Mouse (Mus musculus) myocyte (in vitro differentiated cells): ENCODE measurements around the gene Aplp2. TPM values are rescaled to one million over a fixed set of nuclear protein-coding genes. Genes with fewer than 3 reads are reported as not detected.
"Not testable (repeated sequence)": the region's sequence is repeated elsewhere in the genome, so short reads cannot be mapped to it uniquely, and the experiment has no call there.

Experiments used
- H3K27me3 ChIP-seq: one replicate; pipeline ENCODE4 v1.6.1; 2011; ENCODE audit not compliant: control insufficient read depth, insufficient read depth, insufficient read length
- H3K36me3 ChIP-seq: one replicate; pipeline ENCODE4 v1.6.1; 2011; ENCODE audit not compliant: control insufficient read depth, insufficient read depth
- H3K4me2 ChIP-seq: one replicate; pipeline ENCODE4 v1.6.1; 2011; ENCODE audit warnings: low read depth, control low read depth
- H3K4me3 ChIP-seq: one replicate; pipeline ENCODE4 v1.5.1; 2011; ENCODE audit warnings: mild to moderate bottlenecking, control low read depth, moderate library complexity
- H3K79me2 ChIP-seq: one replicate; pipeline ENCODE4 v1.6.1; 2011; ENCODE audit not compliant: control insufficient read depth, insufficient read depth
- H3ac ChIP-seq: one replicate; pipeline ENCODE4 v1.6.1; 2011; ENCODE audit not compliant: control insufficient read depth, insufficient read length
- CEBPB ChIP-seq: IDR thresholded peaks from 2 replicates; pipeline ENCODE4 v1.6.1; 2011; ENCODE audit warnings: mild to moderate bottlenecking, moderate library complexity; ENCODE audit not compliant: poor library complexity, insufficient read depth, severe bottlenecking
- E2F4 ChIP-seq: IDR thresholded peaks from one replicate; pipeline ENCODE4 v1.6.1; 2011; ENCODE audit warnings: mild to moderate bottlenecking, control low read depth, moderate library complexity; ENCODE audit not compliant: insufficient read depth
- MAX ChIP-seq: IDR thresholded peaks from one replicate; pipeline ENCODE4 v1.6.1; 2011; ENCODE audit warnings: low read depth, mild to moderate bottlenecking, control low read depth
- MYOD1 ChIP-seq, 3 experiments: IDR thresholded peaks; one replicate each; pipeline ENCODE4 v1.6.1; 2011; ENCODE audit warnings: control low read depth in 2 of 3, low read depth in 2 of 3, mild to moderate bottlenecking in 2 of 3, moderate library complexity in 1 of 3; ENCODE audit not compliant: insufficient read length in 2 of 3, control insufficient read depth in 1 of 3
- MYOG ChIP-seq, 3 experiments: IDR thresholded peaks; one replicate each; pipeline ENCODE4 v1.6.1; 2011; ENCODE audit warnings: control low read depth in 2 of 3, low read depth in 2 of 3, mild to moderate bottlenecking in 2 of 3; ENCODE audit not compliant: insufficient read length in 2 of 3, control insufficient read depth in 1 of 3, insufficient read depth in 1 of 3
- POLR2A ChIP-seq: IDR thresholded peaks from one replicate; pipeline ENCODE4 v1.6.1; 2011; ENCODE audit warnings: low read depth, mild to moderate bottlenecking, control low read depth, moderate library complexity; ENCODE audit not compliant: insufficient read length
- POLR2AphosphoS2 ChIP-seq: IDR thresholded peaks from one replicate; pipeline ENCODE4 v1.6.1; 2011; ENCODE audit warnings: low read depth, control low read depth; ENCODE audit not compliant: insufficient read length
- REST ChIP-seq: IDR thresholded peaks from one replicate; pipeline ENCODE4 v1.6.1; 2011; ENCODE audit warnings: mild to moderate bottlenecking, control low read depth, moderate library complexity; ENCODE audit not compliant: insufficient read depth, insufficient read length
- SRF ChIP-seq: IDR thresholded peaks from one replicate; pipeline ENCODE4 v1.6.1; 2011; ENCODE audit warnings: low read depth; ENCODE audit not compliant: control insufficient read depth, insufficient read length
- TCF12 ChIP-seq: IDR thresholded peaks from one replicate; pipeline ENCODE4 v1.6.1; 2011; ENCODE audit warnings: mild to moderate bottlenecking, control low read depth; ENCODE audit not compliant: poor library complexity, insufficient read depth, severe bottlenecking
- TCF3 ChIP-seq: IDR thresholded peaks from one replicate; pipeline ENCODE4 v1.6.1; 2011; ENCODE audit warnings: low read depth, control low read depth; ENCODE audit not compliant: insufficient read length
- USF1 ChIP-seq: IDR thresholded peaks from one replicate; pipeline ENCODE4 v1.6.1; 2011; ENCODE audit warnings: low read depth, mild to moderate bottlenecking, control low read depth, moderate library complexity
- polyA plus RNA-seq: library from polyadenylated mRNA; unstranded; fragments of >200 nt; fragmentation: generic; extraction: Trizol; gene quantifications from one replicate; pipeline ENCODE4 v1.2.1, GENCODE M21; 2012; ENCODE audit warnings: missing spikeins

Aplp2 gene
- polyA plus RNA-seq, 1 experiment, result 65.7 TPM

DNA sequence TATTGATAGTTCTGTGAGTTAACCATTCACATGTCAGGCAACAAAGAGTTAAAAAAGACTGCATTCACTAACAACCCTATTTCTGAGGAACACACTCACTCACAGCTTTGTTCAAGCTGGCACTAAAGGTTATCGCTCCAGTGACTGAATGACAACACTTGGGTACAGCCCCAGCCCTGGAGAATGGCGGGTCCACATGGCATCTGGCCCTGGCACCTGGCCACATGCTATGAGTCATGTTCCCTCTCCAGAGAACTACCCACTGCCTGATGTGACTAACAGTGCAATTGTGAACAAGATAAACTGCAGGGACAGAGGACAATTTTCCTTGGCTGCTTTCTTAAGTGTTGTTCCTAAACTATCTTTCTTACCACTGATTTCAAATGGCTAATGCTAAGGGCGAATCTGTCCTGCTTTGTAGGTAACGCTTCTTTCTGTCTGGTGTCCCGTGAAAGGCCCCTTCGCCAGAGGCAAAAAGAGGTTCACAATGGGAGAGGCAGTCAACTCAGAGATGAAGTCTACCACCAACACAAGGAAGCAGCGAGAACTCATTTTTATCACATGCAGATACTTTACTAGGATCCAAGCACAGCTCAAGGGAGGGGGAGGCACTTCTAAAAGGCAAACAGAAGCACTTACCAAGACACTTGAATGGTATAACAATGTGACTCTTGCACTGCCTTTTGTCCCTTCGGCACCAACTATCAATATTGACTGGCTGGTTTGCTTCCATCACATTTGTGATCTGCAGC is 35.1 kb downstream of the Aplp2 start:
- Histone ChIP-seq H3K4me2 (peak overlapping the region; percentile 53), H3ac (no peak overlapping the region), H3K36me3 (no peaks in the 10 kb centered on the region), H3K79me2 (no peaks in the 10 kb centered on the region), H3K4me3 (no peak overlapping the region), H3K27me3 (no peaks in the 10 kb centered on the region)
- no peak for TF ChIP-seq POLR2AphosphoS2
- no peak for TF ChIP-seq POLR2A
- TF ChIP-seq MYOD1 (IDR thresholded peaks at IDR 0.05; ENCODE audit: control insufficient read depth in 1 of 3, insufficient read length in 2 of 3, low read depth in 2 of 3), result peak in 2 of 3 experiments; percentile 44 to 62
- TF ChIP-seq REST, result no peak
- TF ChIP-seq CEBPB, result no peak
- no peak for TF ChIP-seq E2F4

DNA sequence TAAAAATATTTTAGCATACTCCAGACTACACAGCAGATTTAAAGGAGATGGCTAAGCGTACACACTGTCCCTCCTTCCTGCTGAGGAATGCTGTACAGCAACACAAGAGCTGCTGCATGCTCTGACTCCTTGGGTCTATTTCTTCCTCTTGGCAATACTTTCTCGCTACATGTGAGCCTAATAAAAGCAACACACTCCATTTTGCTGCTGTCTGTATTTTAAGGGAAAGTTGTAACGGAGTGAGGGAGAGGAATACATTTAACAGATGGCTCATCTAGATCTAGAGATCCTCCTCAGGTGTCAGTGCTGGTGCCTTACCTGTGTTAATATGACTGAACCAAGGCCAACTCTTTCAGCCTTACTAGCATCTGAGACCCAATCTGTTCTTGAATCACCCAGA is 35.6 kb downstream of the Aplp2 start:
- Histone ChIP-seq H3K4me3 (no peak overlapping the region), H3K4me2 (peak overlapping the region; percentile 53), H3K36me3 (no peaks in the 10 kb centered on the region), H3K27me3 (no peaks in the 10 kb centered on the region), H3ac (no peak overlapping the region), H3K79me2 (no peaks in the 10 kb centered on the region)
- TF ChIP-seq MAX, result no peak
- TF ChIP-seq CEBPB, result no peak
- TF ChIP-seq MYOD1 (IDR thresholded peaks at IDR 0.05; ENCODE audit: control insufficient read depth in 1 of 3, insufficient read length in 2 of 3, low read depth in 2 of 3), result no peak
- no peak for TF ChIP-seq TCF3
- TF ChIP-seq TCF12, result no peak
- no peak for TF ChIP-seq USF1
- no peak for TF ChIP-seq SRF
- TF ChIP-seq REST, result no peak
- no peak for TF ChIP-seq E2F4

DNA sequence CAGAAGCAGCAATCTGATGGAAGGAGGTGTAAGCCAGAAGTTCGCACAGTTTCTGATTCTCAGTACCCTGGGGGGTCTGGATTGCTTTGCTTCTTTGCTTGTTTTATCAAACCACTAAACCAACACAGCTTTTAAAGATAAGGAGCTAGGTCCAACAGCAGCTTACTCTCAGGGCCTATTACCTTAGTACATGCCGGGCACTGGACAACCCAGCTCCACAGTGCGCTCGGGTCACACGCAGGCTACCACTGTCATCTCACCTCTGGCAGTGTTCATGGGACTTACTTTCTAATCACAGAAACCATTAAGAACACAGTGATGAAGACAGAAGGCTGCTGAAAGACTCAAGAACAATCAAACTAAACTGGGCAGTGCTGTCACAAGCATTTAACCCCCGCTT is 36.3 kb downstream of the Aplp2 start:
- no peak overlapping the region for H3ac ChIP-seq
- H3K36me3 ChIP-seq, result no peaks in the 10 kb centered on the region
- no peak overlapping the region for H3K4me3 ChIP-seq
- H3K27me3 ChIP-seq, result no peaks in the 10 kb centered on the region
- H3K4me2 ChIP-seq, result no peak overlapping the region
- TF ChIP-seq TCF3, result no peak
- no peak for TF ChIP-seq MYOD1 (IDR thresholded peaks at IDR 0.05; ENCODE audit: control insufficient read depth in 1 of 3, insufficient read length in 2 of 3, low read depth in 2 of 3)
- no peak for TF ChIP-seq MAX
- TF ChIP-seq POLR2AphosphoS2, result no peak
- no peak for TF ChIP-seq E2F4
- TF ChIP-seq REST, result no peak
- no peaks in the 10 kb centered on the region for H3K79me2 ChIP-seq

DNA sequence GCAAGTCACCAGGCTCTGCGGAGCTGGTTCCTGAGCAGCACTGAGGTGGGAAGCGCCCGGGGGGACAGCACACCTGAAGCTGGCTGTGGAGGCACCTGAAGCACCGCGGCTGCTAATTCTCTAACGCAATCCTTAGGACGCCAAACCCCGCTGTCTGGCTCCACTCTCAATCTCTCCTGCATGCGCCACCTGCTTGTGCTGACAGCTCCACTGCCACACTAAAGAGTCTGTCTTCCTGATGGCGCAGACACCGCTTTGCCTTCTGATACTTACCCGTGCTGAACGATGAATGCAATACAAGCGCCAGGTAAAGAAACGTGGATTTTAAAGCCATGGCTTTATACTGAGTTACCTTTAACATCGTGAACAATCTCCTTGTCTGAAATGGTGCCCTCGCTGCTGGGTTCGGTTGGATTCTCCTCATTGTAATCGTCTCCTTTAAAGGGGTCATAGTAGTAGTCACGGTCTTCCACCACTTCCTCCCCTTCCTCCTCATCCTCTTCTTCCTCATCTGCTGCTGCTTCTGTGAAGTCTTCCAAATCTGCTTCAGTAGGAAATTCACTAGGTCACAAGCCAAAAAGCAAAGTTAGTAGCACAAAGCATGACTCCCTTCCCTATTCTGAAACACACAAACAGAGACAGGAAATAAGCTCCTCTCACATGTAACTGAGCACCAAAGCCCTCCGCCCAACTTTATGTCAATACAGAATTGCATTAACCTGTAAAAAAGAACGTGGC is 43.1 kb downstream of the Aplp2 start:
- Histone ChIP-seq H3ac (no peak overlapping the region), H3K27me3 (no peaks in the 10 kb centered on the region), H3K4me2 (no peak overlapping the region), H3K4me3 (no peak overlapping the region), H3K79me2 (no peaks in the 10 kb centered on the region), H3K36me3 (peaks cover 4% of the 10 kb centered on the region)
- TF ChIP-seq MYOD1 (IDR thresholded peaks at IDR 0.05; ENCODE audit: control insufficient read depth in 1 of 3, insufficient read length in 2 of 3, low read depth in 2 of 3), result no peak
- TF ChIP-seq MAX, result no peak
- no peak for TF ChIP-seq CEBPB
- TF ChIP-seq TCF3, result no peak
- TF ChIP-seq REST, result no peak
- no peak for TF ChIP-seq POLR2A
- TF ChIP-seq MYOG (IDR thresholded peaks at IDR 0.05; ENCODE audit: control insufficient read depth in 1 of 3, insufficient read depth in 1 of 3, insufficient read length in 2 of 3, low read depth in 2 of 3), result no peak
- no peak for TF ChIP-seq TCF12
- no peak for TF ChIP-seq E2F4
- no peak for TF ChIP-seq SRF

DNA sequence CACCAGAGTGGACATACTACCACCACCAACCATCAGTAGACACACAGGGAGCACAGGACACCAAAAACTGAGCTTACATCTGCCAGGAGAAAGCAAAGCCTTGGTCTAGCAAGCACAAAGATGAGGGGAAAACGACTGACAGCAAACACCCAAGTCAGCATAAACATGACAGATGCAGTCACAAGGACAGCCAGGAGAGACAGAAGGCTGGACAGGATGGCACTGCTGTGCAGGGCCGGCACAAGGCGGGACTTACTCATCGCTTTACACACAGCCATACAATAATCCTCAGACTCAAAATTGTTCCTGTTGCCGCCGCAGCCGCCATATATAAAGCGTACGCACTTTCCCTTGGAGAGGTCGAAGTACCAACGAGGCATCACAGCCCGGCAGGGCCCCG is 44.3 kb downstream of the Aplp2 start:
- TF ChIP-seq REST, result no peak
- TF ChIP-seq POLR2AphosphoS2, result no peak
- TF ChIP-seq MYOD1 (IDR thresholded peaks at IDR 0.05; ENCODE audit: control insufficient read depth in 1 of 3, insufficient read length in 2 of 3, low read depth in 2 of 3), result no peak
- TF ChIP-seq E2F4, result no peak
- no peak for TF ChIP-seq CEBPB
- no peak for TF ChIP-seq TCF12
- TF ChIP-seq MYOG (IDR thresholded peaks at IDR 0.05; ENCODE audit: control insufficient read depth in 1 of 3, insufficient read depth in 1 of 3, insufficient read length in 2 of 3, low read depth in 2 of 3), result no peak
- TF ChIP-seq TCF3, result no peak
- TF ChIP-seq USF1, result no peak
- TF ChIP-seq SRF, result no peak
- TF ChIP-seq POLR2A, result no peak
- H3ac ChIP-seq, result no peak overlapping the region
- no peak overlapping the region for H3K4me2 ChIP-seq
- H3K79me2 ChIP-seq, result no peaks in the 10 kb centered on the region
- peaks cover 4% of the 10 kb centered on the region for H3K36me3 ChIP-seq
- H3K27me3 ChIP-seq, result no peaks in the 10 kb centered on the region
- no peak overlapping the region for H3K4me3 ChIP-seq

DNA sequence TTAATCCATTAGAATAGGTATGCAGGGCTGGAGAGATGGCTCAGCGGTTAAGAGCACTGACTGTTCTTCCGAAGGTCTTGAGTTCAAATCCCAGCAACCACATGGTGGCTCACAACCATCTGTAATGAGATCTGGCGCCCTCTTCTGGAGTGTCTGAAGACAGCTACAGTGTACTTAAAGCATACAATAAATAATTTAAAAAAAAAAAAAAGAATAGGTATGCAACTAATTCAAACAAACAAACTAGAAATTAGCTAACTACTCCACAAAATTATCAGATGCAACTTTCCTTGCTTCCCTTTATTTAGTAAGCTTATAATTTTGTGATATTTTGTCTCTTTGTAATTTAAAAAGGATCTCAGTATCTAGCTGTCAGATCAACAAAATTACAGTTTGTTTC is 46.1 kb downstream of the Aplp2 start:
- H3ac ChIP-seq, H3K79me2 ChIP-seq, H3K4me2 ChIP-seq, H3K4me3 ChIP-seq, H3K27me3 ChIP-seq, H3K36me3 ChIP-seq: not testable (repeated sequence)
